Mouse (Mus musculus): ENCODE results near the gene Stat5a. TPM values are rescaled to one million over a fixed set of nuclear protein-coding genes. Genes with fewer than 3 reads are reported as not detected.

Gene Stat5a
- 0.97 and 1.4 TPM in 2 replicates for polyA plus RNA-seq (2014; fragmentation: Nextera tagmentation; extraction: Ambion mirVana)

GRCm38 (mm10) chr11:100858935-100859578, at the start of gene Stat5a:
Stat5a (plus strand) TSS chr11:100859351.
- peaks cover 26% of the 10 kb centered on the region for H3K27me3 ChIP-seq (ENCODE audit: control insufficient read depth, insufficient read depth, low read length)

GRCm38 (mm10) chr11:100810516-100810915, 48.6 kb upstream of the Stat5a start:
- Histone ChIP-seq H3K9ac (ENCODE audit: low read length) (no peak overlapping the region), H3K4me3 (ENCODE audit: low read depth, low read length) (no peak overlapping the region), H3K27ac (ENCODE audit: low read depth, low read length) (no peak overlapping the region), H3K27me3 (ENCODE audit: control insufficient read depth, insufficient read depth, low read length) (no peaks in the 10 kb centered on the region), H3K9me3 (ENCODE audit: control insufficient read depth, low read length) (no peaks in the 10 kb centered on the region), H3K36me3 (ENCODE audit: control insufficient read depth, insufficient read depth, low read length) (no peaks in the 10 kb centered on the region), H3K4me1 (ENCODE audit: control insufficient read depth, insufficient read depth, low read length) (no peaks in the 10 kb centered on the region), H3K4me2 (no peak overlapping the region)
- no peak for ATAC-seq (ENCODE audit: low FRiP score)
- no peak for DNase-seq (ENCODE audit: low spot score, missing footprints)
- 89% methylated on average over 9 of the region's 9 CpGs for WGBS

More at GRCm38 (mm10) chr11:100858935-100859578, at the start of gene Stat5a:
- H3K9ac ChIP-seq (ENCODE audit: low read length) = peak within 1 kb of the TSS; percentile 48
- H3K4me3 ChIP-seq (ENCODE audit: low read depth, low read length) = peak within 1 kb of the TSS; percentile 40
- H3K4me1 ChIP-seq (ENCODE audit: control insufficient read depth, insufficient read depth, low read length) = peaks cover 5% of the 10 kb centered on the region
- no peaks in the 10 kb centered on the region for H3K36me3 ChIP-seq (ENCODE audit: control insufficient read depth, insufficient read depth, low read length)
- ATAC-seq (ENCODE audit: low FRiP score) (no peak), DNase-seq (ENCODE audit: low spot score, missing footprints) (no peak)
- no peak within 1 kb of the TSS for H3K27ac ChIP-seq (ENCODE audit: low read depth, low read length)
- H3K9me3 ChIP-seq (ENCODE audit: control insufficient read depth, low read length) = no peaks in the 10 kb centered on the region
- H3K4me2 ChIP-seq = peak within 1 kb of the TSS; percentile 57
- 58% methylated on average over 9 of the region's 9 CpGs for WGBS

GRCm38 (mm10) chr11:100811132-100811531, 48.0 kb upstream of the Stat5a start:
- Histone ChIP-seq H3K36me3 (ENCODE audit: control insufficient read depth, insufficient read depth, low read length) (no peaks in the 10 kb centered on the region), H3K4me3 (ENCODE audit: low read depth, low read length) (no peak overlapping the region), H3K9ac (ENCODE audit: low read length) (no peak overlapping the region), H3K9me3 (ENCODE audit: control insufficient read depth, low read length) (no peaks in the 10 kb centered on the region), H3K27ac (ENCODE audit: low read depth, low read length) (no peak overlapping the region), H3K27me3 (ENCODE audit: control insufficient read depth, insufficient read depth, low read length) (no peaks in the 10 kb centered on the region), H3K4me2 (no peak overlapping the region), H3K4me1 (ENCODE audit: control insufficient read depth, insufficient read depth, low read length) (no peaks in the 10 kb centered on the region)
- ATAC-seq (ENCODE audit: low FRiP score) = no peak
- WGBS = 91% methylated on average over 2 of the region's 2 CpGs
- no peak for DNase-seq (ENCODE audit: low spot score, missing footprints)

- ATAC-seq (ENCODE audit: low FRiP score) (no peak), DNase-seq (ENCODE audit: low spot score, missing footprints) (no peak)
- H3K9ac ChIP-seq (ENCODE audit: low read length) = no peak overlapping the region
- 81% methylated on average over 13 of the region's 13 CpGs for WGBS
- no peaks in the 10 kb centered on the region for H3K27me3 ChIP-seq (ENCODE audit: control insufficient read depth, insufficient read depth, low read length)
- H3K4me1 ChIP-seq (ENCODE audit: control insufficient read depth, insufficient read depth, low read length) = no peaks in the 10 kb centered on the region
- H3K4me3 ChIP-seq (ENCODE audit: low read depth, low read length) = no peak overlapping the region
- no peaks in the 10 kb centered on the region for H3K9me3 ChIP-seq (ENCODE audit: control insufficient read depth, low read length)
- H3K27ac ChIP-seq (ENCODE audit: low read depth, low read length) = no peak overlapping the region
- H3K4me2 ChIP-seq = no peak overlapping the region
- no peaks in the 10 kb centered on the region for H3K36me3 ChIP-seq (ENCODE audit: control insufficient read depth, insufficient read depth, low read length)
Measured at GRCm38 (mm10) chr11:100814498-100814897, 44.7 kb upstream of the Stat5a start.

- Histone ChIP-seq H3K4me1 (ENCODE audit: control insufficient read depth, insufficient read depth, low read length) (no peaks in the 10 kb centered on the region), H3K9me3 (ENCODE audit: control insufficient read depth, low read length) (no peaks in the 10 kb centered on the region), H3K9ac (ENCODE audit: low read length) (no peak overlapping the region), H3K4me2 (no peak overlapping the region), H3K4me3 (ENCODE audit: low read depth, low read length) (no peak overlapping the region), H3K27me3 (ENCODE audit: control insufficient read depth, insufficient read depth, low read length) (no peaks in the 10 kb centered on the region), H3K36me3 (ENCODE audit: control insufficient read depth, insufficient read depth, low read length) (no peaks in the 10 kb centered on the region), H3K27ac (ENCODE audit: low read depth, low read length) (no peak overlapping the region)
- ATAC-seq (ENCODE audit: low FRiP score) (no peak), DNase-seq (ENCODE audit: low spot score, missing footprints) (no peak)
- WGBS = 88% methylated on average over 3 of the region's 3 CpGs
Measured at GRCm38 (mm10) chr11:100816342-100816741, 42.8 kb upstream of the Stat5a start.

GRCm38 (mm10) chr11:100816801-100817200, 42.4 kb upstream of the Stat5a start:
- H3K27me3 ChIP-seq (ENCODE audit: control insufficient read depth, insufficient read depth, low read length) = no peaks in the 10 kb centered on the region
- H3K9me3 ChIP-seq (ENCODE audit: control insufficient read depth, low read length) = no peaks in the 10 kb centered on the region
- H3K4me1 ChIP-seq (ENCODE audit: control insufficient read depth, insufficient read depth, low read length) = no peaks in the 10 kb centered on the region
- DNase-seq (ENCODE audit: low spot score, missing footprints) (no peak), ATAC-seq (ENCODE audit: low FRiP score) (no peak)
- 87% methylated on average over 4 of the region's 4 CpGs for WGBS
- no peaks in the 10 kb centered on the region for H3K36me3 ChIP-seq (ENCODE audit: control insufficient read depth, insufficient read depth, low read length)
- no peak overlapping the region for H3K27ac ChIP-seq (ENCODE audit: low read depth, low read length)
- H3K4me3 ChIP-seq (ENCODE audit: low read depth, low read length) = no peak overlapping the region
- H3K4me2 ChIP-seq = no peak overlapping the region
- H3K9ac ChIP-seq (ENCODE audit: low read length) = no peak overlapping the region

GRCm38 (mm10) chr11:100817311-100817710, 41.8 kb upstream of the Stat5a start:
- Histone ChIP-seq H3K9ac (ENCODE audit: low read length) (no peak overlapping the region), H3K27ac (ENCODE audit: low read depth, low read length) (no peak overlapping the region), H3K4me1 (ENCODE audit: control insufficient read depth, insufficient read depth, low read length) (no peaks in the 10 kb centered on the region), H3K4me3 (ENCODE audit: low read depth, low read length) (no peak overlapping the region), H3K9me3 (ENCODE audit: control insufficient read depth, low read length) (no peaks in the 10 kb centered on the region), H3K4me2 (no peak overlapping the region), H3K27me3 (ENCODE audit: control insufficient read depth, insufficient read depth, low read length) (no peaks in the 10 kb centered on the region), H3K36me3 (ENCODE audit: control insufficient read depth, insufficient read depth, low read length) (no peaks in the 10 kb centered on the region)
- DNase-seq (ENCODE audit: low spot score, missing footprints) (no peak), ATAC-seq (ENCODE audit: low FRiP score) (no peak)
- 89% methylated on average over 9 of the region's 9 CpGs for WGBS

- no peaks in the 10 kb centered on the region for H3K36me3 ChIP-seq (ENCODE audit: control insufficient read depth, insufficient read depth, low read length)
- DNase-seq (ENCODE audit: low spot score, missing footprints) = no peak
- H3K9me3 ChIP-seq (ENCODE audit: control insufficient read depth, low read length) = no peaks in the 10 kb centered on the region
- no peak overlapping the region for H3K9ac ChIP-seq (ENCODE audit: low read length)
- 92% methylated on average over 15 of the region's 15 CpGs for WGBS
- no peaks in the 10 kb centered on the region for H3K27me3 ChIP-seq (ENCODE audit: control insufficient read depth, insufficient read depth, low read length)
- no peaks in the 10 kb centered on the region for H3K4me1 ChIP-seq (ENCODE audit: control insufficient read depth, insufficient read depth, low read length)
- no peak overlapping the region for H3K27ac ChIP-seq (ENCODE audit: low read depth, low read length)
- no peak overlapping the region for H3K4me3 ChIP-seq (ENCODE audit: low read depth, low read length)
- no peak for ATAC-seq (ENCODE audit: low FRiP score)
- no peak overlapping the region for H3K4me2 ChIP-seq
Measured at GRCm38 (mm10) chr11:100818359-100819012, 40.7 kb upstream of the Stat5a start.

GRCm38 (mm10) chr11:100819048-100819447, 40.1 kb upstream of the Stat5a start:
- WGBS = 84% methylated on average over 8 of the region's 8 CpGs

More at GRCm38 (mm10) chr11:100819048-100819447, 40.1 kb upstream of the Stat5a start:
- Histone ChIP-seq H3K27me3 (ENCODE audit: control insufficient read depth, insufficient read depth, low read length) (no peaks in the 10 kb centered on the region), H3K4me2 (no peak overlapping the region), H3K36me3 (ENCODE audit: control insufficient read depth, insufficient read depth, low read length) (no peaks in the 10 kb centered on the region), H3K9ac (ENCODE audit: low read length) (no peak overlapping the region), H3K27ac (ENCODE audit: low read depth, low read length) (no peak overlapping the region), H3K4me3 (ENCODE audit: low read depth, low read length) (no peak overlapping the region), H3K9me3 (ENCODE audit: control insufficient read depth, low read length) (no peaks in the 10 kb centered on the region), H3K4me1 (ENCODE audit: control insufficient read depth, insufficient read depth, low read length) (no peaks in the 10 kb centered on the region)
- ATAC-seq (ENCODE audit: low FRiP score) = no peak
- no peak for DNase-seq (ENCODE audit: low spot score, missing footprints)

Data from midbrain, embryonic 11.5 days (tissue).